Comparison of ENCODE assay signal across 18 mouse cellular contexts in the genomic region with DNA sequence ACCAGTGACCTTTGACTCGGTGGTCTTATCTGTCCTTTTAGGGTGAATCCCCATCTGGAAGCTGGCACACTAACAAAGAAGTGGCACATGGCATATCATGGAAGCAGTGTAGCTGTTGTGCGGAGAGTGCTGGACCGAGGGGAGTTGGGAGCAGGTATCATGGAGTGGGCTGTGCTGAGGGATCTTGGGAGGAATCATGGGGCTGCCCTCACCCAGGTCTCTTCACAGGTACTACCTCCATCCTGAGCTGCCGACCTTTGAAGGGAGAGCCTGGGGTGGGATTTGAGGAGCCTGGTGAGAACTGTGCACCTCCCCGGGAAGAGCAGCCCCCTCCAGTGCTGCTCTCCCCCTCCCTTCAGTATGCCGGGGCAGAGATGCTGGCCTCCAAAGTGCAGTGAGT. TPM values are rescaled to one million over a fixed set of nuclear protein-coding genes. Genes with fewer than 3 reads are reported as not detected.
DNase-seq lines count a peak whose midpoint lies in the region; ATAC-seq lines count a peak whose summit lies in the region.
"Had no signal": no experiment of that assay in that cellular context is flagged by ENCODE, and none has a peak within 500 bp of the region (broad histone marks: within the 10 kb centered on the region; RNA-seq: fewer than 3 reads in every experiment).

No protein-coding gene starts in this region.

- no peak overlapping the region for H3K27ac ChIP-seq in heart, embryonic 10.5 days
- H3K27ac ChIP-seq in embryonic facial prominence, embryonic 12.5 days, result no peak overlapping the region
- H3K27ac ChIP-seq: embryonic facial prominence, embryonic 15.5 days; forebrain, embryonic 15.5 days; heart, adult 2 months; hindbrain, embryonic 14.5 days had no signal

- H3K36me3 ChIP-seq in heart, embryonic 10.5 days, result peaks cover 88% of the 10 kb centered on the region
- H3K36me3 ChIP-seq in megakaryocyte, embryonic 14.5 days (replicated peaks; ENCODE audit: low read length), result peaks cover 88% of the 10 kb centered on the region
- peaks cover 87% of the 10 kb centered on the region for H3K36me3 ChIP-seq in embryonic facial prominence, embryonic 12.5 days

- DNase-seq in heart, embryonic 10.5 days (ENCODE audit: low spot score), result peak; percentile 63
- no peak for DNase-seq in heart, postnatal 25 days (ENCODE audit: low spot score)
- no peak for DNase-seq in urinary bladder, postnatal 14 days (ENCODE audit: low spot score)
- DNase-seq: adrenal gland, postnatal 10 days; cerebellum, adult 11 months; cerebellum, postnatal 36 days; gastrocnemius, postnatal 10 days; heart, adult 2 months; heart, postnatal 4 days had no signal

- peaks cover 35% of the 10 kb centered on the region for H3K4me1 ChIP-seq in heart, embryonic 10.5 days
- H3K4me1 ChIP-seq in megakaryocyte, embryonic 14.5 days, result peaks cover 40% of the 10 kb centered on the region
- H3K4me1 ChIP-seq in embryonic facial prominence, embryonic 12.5 days, result peaks cover 29% of the 10 kb centered on the region

- H3K4me2 ChIP-seq in embryonic facial prominence, embryonic 12.5 days (replicated peaks), result no peak overlapping the region
- H3K4me2 ChIP-seq: embryonic facial prominence, embryonic 15.5 days; forebrain, embryonic 15.5 days; heart, embryonic 12.5 days; hindbrain, embryonic 14.5 days had no signal

- 88% methylated on average over 6 of the region's 6 CpGs for WGBS in heart, embryonic 10.5 days
- 80% methylated on average over 6 of the region's 6 CpGs for WGBS in embryonic facial prominence, embryonic 12.5 days

- H3K4me3 ChIP-seq in heart, embryonic 10.5 days, result no peak overlapping the region
- H3K4me3 ChIP-seq in megakaryocyte, embryonic 14.5 days (replicated peaks), result peak overlapping the region; percentile 31
- H3K4me3 ChIP-seq in embryonic facial prominence, embryonic 12.5 days, result 0 out of 2 replicates have a peak overlapping the region, but pooled peaks have one; percentile 2
- H3K4me3 ChIP-seq: embryonic facial prominence, embryonic 15.5 days; erythroblast, embryonic 14.5 days; forebrain, embryonic 15.5 days; heart, adult 2 months; heart, embryonic 12.5 days had no signal

- intact Hi-C loops in heart, postnatal 25 days (cut with DNase I), result no loop called here

- ATAC-seq in megakaryocyte, adult 5-6 weeks (ENCODE audit: poor library complexity, severe bottlenecking), result no peak
- no peak for ATAC-seq in embryonic facial prominence, embryonic 12.5 days (ENCODE audit: insufficient number of reproducible peaks, insufficient read depth, low FRiP score, low TSS enrichment)
- ATAC-seq: forebrain, embryonic 15.5 days; intestine, embryonic 16.5 days had no signal

- no peaks in the 10 kb centered on the region for H3K27me3 ChIP-seq in heart, embryonic 10.5 days (ENCODE audit: insufficient read depth, poor library complexity, severe bottlenecking)
- H3K27me3 ChIP-seq in megakaryocyte, embryonic 14.5 days (replicated peaks), result no peaks in the 10 kb centered on the region
- no peaks in the 10 kb centered on the region for H3K27me3 ChIP-seq in embryonic facial prominence, embryonic 12.5 days
- H3K27me3 ChIP-seq: embryonic facial prominence, embryonic 15.5 days; forebrain, embryonic 15.5 days; heart, embryonic 12.5 days had no signal

- no peak overlapping the region for H3K9ac ChIP-seq in embryonic facial prominence, embryonic 12.5 days
- H3K9ac ChIP-seq: embryonic facial prominence, embryonic 15.5 days; forebrain, embryonic 15.5 days; heart, embryonic 12.5 days; hindbrain, embryonic 14.5 days had no signal

- H3K9me3 ChIP-seq in heart, embryonic 10.5 days, result no peaks in the 10 kb centered on the region
- H3K9me3 ChIP-seq in megakaryocyte, embryonic 14.5 days, result no peaks in the 10 kb centered on the region
- H3K9me3 ChIP-seq in embryonic facial prominence, embryonic 12.5 days, result no peaks in the 10 kb centered on the region
- H3K9me3 ChIP-seq: embryonic facial prominence, embryonic 15.5 days; forebrain, embryonic 15.5 days; heart, embryonic 12.5 days had no signal

RNA-seq across cellular contexts. Expression of a gene that starts 2.0 kb away (rescaled TPM):
- 55.2 and 69.4 TPM in 2 replicates for polyA plus RNA-seq in heart, embryonic 10.5 days (2016; fragmentation: Nextera tagmentation; extraction: Ambion mirVana)
- 10 to 100 TPM; 24.1 to 26.7 TPM for total RNA-seq in heart, postnatal 25 days (2021)
- polyA plus RNA-seq in megakaryocyte, embryonic 14.5 days (2012; ENCODE audit: insufficient read depth, low replicate concordance), result 116 and 124 TPM in 2 replicates
- 140 and 156 TPM in 2 replicates for total RNA-seq in megakaryocyte, adult 5-6 weeks (2015)
- 56.4 and 64.9 TPM in 2 replicates for total RNA-seq in megakaryocyte, adult 5-6 weeks (2017)
- polyA plus RNA-seq in embryonic facial prominence, embryonic 12.5 days (2016; fragmentation: Nextera tagmentation; extraction: Ambion mirVana), result 84.8 and 92.0 TPM in 2 replicates

RNA-seq across cellular contexts. Expression of a gene that starts 10.1 kb away (rescaled TPM):
- 2,011 and 2,470 TPM in 2 replicates for polyA plus RNA-seq in heart, embryonic 10.5 days (2016; fragmentation: Nextera tagmentation; extraction: Ambion mirVana)
- total RNA-seq in heart, postnatal 25 days (2021), result 100 to 1,000 TPM; 427 TPM
- polyA plus RNA-seq in megakaryocyte, embryonic 14.5 days (2012; ENCODE audit: insufficient read depth, low replicate concordance), result 2,079 and 2,119 TPM in 2 replicates
- 575 and 614 TPM in 2 replicates for total RNA-seq in megakaryocyte, adult 5-6 weeks (2015)
- 561 and 596 TPM in 2 replicates for total RNA-seq in megakaryocyte, adult 5-6 weeks (2017)
- polyA plus RNA-seq in embryonic facial prominence, embryonic 12.5 days (2016; fragmentation: Nextera tagmentation; extraction: Ambion mirVana), result 1,661 and 1,669 TPM in 2 replicates

RNA-seq across cellular contexts. Expression of a gene that starts 10.8 kb away (rescaled TPM):
- polyA plus RNA-seq in heart, embryonic 10.5 days (2016; fragmentation: Nextera tagmentation; extraction: Ambion mirVana), result 8.3 and 12.7 TPM in 2 replicates
- 10 to 100 TPM; 44.9 to 46.0 TPM for total RNA-seq in heart, postnatal 25 days (2021)
- polyA plus RNA-seq in megakaryocyte, embryonic 14.5 days (2012; ENCODE audit: insufficient read depth, low replicate concordance), result 17.6 and 26.8 TPM in 2 replicates
- total RNA-seq in megakaryocyte, adult 5-6 weeks (2015), result 7.1 and 9.9 TPM in 2 replicates
- 11.9 and 18.9 TPM in 2 replicates for total RNA-seq in megakaryocyte, adult 5-6 weeks (2017)
- polyA plus RNA-seq in embryonic facial prominence, embryonic 12.5 days (2016; fragmentation: Nextera tagmentation; extraction: Ambion mirVana), result 14.2 and 15.9 TPM in 2 replicates

RNA-seq across cellular contexts. Expression of a gene that starts 10.9 kb away (rescaled TPM):
- 5.5 and 8.7 TPM in 2 replicates for polyA plus RNA-seq in heart, embryonic 10.5 days (2016; fragmentation: Nextera tagmentation; extraction: Ambion mirVana)
- under 1 TPM; 0.17 to 0.23 TPM for total RNA-seq in heart, postnatal 25 days (2021)
- polyA plus RNA-seq in megakaryocyte, embryonic 14.5 days (2012; ENCODE audit: insufficient read depth, low replicate concordance), result 0.25 TPM in 1 of 2 replicates, not detected in the other
- 1.6 and 2.6 TPM in 2 replicates for total RNA-seq in megakaryocyte, adult 5-6 weeks (2015)
- total RNA-seq in megakaryocyte, adult 5-6 weeks (2017), result 1.5 and 1.8 TPM in 2 replicates
- 21.4 and 23.6 TPM in 2 replicates for polyA plus RNA-seq in embryonic facial prominence, embryonic 12.5 days (2016; fragmentation: Nextera tagmentation; extraction: Ambion mirVana)

RNA-seq across cellular contexts. Expression of a gene that starts 16.4 kb away (rescaled TPM):
- 10.6 and 16.2 TPM in 2 replicates for polyA plus RNA-seq in heart, embryonic 10.5 days (2016; fragmentation: Nextera tagmentation; extraction: Ambion mirVana)
- total RNA-seq in heart, postnatal 25 days (2021), result 1 to 10 TPM in 1 of 2 experiments, under 1 TPM in 1; 0.88 to 1.1 TPM
- polyA plus RNA-seq in megakaryocyte, embryonic 14.5 days (2012; ENCODE audit: insufficient read depth, low replicate concordance), result 47.6 and 58.4 TPM in 2 replicates
- 19.3 and 19.7 TPM in 2 replicates for total RNA-seq in megakaryocyte, adult 5-6 weeks (2015)
- total RNA-seq in megakaryocyte, adult 5-6 weeks (2017), result 44.4 and 53.5 TPM in 2 replicates
- 0.83 and 1.3 TPM in 2 replicates for polyA plus RNA-seq in embryonic facial prominence, embryonic 12.5 days (2016; fragmentation: Nextera tagmentation; extraction: Ambion mirVana)
